Mouse (Mus musculus): ENCODE data around the gene Rpl19.

DNA sequence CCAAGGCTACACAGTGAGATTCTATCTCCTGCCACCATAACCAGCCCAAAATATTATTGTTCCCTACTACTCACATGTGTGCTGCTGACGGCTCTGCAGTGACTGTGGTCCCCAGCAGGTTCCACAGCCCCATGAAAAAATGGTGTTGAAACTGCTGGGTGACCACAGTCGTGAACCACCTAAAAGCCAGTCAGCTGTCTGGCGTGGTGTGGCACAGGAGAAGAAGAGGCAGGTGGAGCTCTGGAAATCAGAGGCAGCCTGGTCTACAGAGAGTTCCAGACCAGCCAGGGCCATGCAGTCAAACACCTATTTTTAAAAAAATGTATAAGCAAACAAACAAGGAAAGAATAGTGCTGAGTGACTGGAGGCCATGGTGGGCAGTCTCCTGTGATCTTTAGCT, 34.9 kb downstream of the Rpl19 start:
- no peak for TF ChIP-seq USF1 (IDR thresholded peaks at IDR 0.05; ENCODE audit: low read depth)
- TF ChIP-seq MAX (IDR thresholded peaks at IDR 0.05; ENCODE audit: low read depth): no peak
- TF ChIP-seq POLR2AphosphoS2 (IDR thresholded peaks at IDR 0.05; ENCODE audit: insufficient read length, low read depth): no peak
- peak in 2 of 3 experiments; percentile 36 to 66 for TF ChIP-seq MYOD1 (IDR thresholded peaks at IDR 0.05; ENCODE audit: control insufficient read depth in 1 of 3, insufficient read length in 2 of 3, low read depth in 2 of 3)
